Mouse (Mus musculus): Measurements from ENCODE around the gene Pigv.
"Not testable (repeated sequence)": the region's sequence is repeated elsewhere in the genome, so short reads cannot be mapped to it uniquely, and the experiment has no call there.

- not testable (repeated sequence) for TF ChIP-seq CTCF, EP300 (IDR thresholded peaks at IDR 0.05)
These were observed 23.0 kb downstream of the Pigv start for GRCm38 (mm10) chr4:133649464-133649863.
